Mouse (Mus musculus): ENCODE results near the gene Cux1. TPM values are rescaled to one million over a fixed set of nuclear protein-coding genes. Genes with fewer than 3 reads are reported as not detected.
A peak's percentile ranks its signal among the peaks of the same experiment; 100 is the strongest.

Cux1 gene
- polyA plus RNA-seq, 1 experiment: 46.6 TPM

DNA sequence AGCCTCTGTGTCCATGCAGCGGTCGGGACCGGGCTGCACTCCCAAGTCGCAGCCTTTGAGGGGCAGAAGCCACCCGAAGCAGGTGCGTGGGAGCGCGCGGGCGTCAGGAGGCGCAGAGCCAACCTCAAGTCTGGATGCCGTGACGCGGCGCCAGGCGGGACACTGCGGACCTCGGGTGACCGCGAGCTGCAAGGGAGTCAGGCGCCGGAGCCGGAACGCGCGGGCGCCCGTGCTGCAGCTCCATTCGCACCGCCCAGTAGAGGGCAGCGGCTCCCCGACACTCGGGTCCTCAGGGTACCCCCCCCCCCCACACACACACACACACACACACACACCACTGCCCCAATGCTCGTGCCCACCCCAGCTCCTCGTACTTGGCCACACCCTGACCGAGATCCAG is 1.5 kb upstream of the Cux1 start:
- TF ChIP-seq CTCF (IDR thresholded peaks at IDR 0.05; ENCODE audit: insufficient read depth, low read length) (peak; percentile 30; the same call in 1 of the 2 replicates), POLR2A (IDR thresholded peaks at IDR 0.05; ENCODE audit: borderline replicate concordance, extremely low read depth, low read depth, low read length) (no peak)
- Histone ChIP-seq H3K4me3 (replicated peaks; ENCODE audit: extremely low read depth, low read depth, low read length) (peak overlapping the region; percentile 56), H3K4me1 (ENCODE audit: control insufficient read depth, insufficient read depth, low read length) (peaks cover 6% of the 10 kb centered on the region)
- WGBS: under 1% methylated on average over 36 of the region's 36 CpGs
- peak; percentile 77 for DNase-seq

DNA sequence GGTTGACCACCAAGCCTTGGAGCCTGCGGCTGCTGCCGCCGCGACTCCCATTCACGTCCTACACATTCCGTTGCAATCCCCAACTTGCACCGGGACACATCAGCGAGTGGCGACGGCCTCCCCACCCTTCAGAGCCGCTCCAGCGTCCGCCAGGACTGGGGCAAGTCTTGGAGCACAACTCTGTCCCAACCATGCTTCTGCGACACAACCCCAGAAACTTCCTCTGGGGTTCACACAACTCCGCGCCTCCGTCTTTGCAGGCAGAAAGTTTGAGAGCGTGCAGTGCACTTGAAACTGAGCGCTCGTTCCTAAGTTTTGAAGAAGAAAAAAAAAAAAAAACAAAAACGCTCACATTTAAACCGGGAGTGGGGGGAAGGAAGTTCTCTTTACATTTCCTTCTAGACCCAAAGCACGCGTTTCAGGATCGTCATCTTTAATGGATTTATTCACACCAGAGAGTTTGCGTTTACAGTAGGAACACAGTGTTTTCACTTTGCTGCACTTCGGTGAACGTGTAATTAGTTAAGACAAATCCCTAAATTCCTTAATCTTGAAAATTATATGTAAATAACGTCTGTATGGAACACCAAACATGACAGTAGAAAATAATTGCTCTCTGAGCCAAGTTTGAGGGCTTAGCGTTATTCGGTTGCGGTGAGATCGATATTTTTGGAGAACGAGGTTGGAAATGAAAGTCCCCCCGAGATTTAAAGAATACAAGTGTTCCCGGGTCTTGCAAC is 906 bp upstream of the Cux1 start:
- no peak for TF ChIP-seq POLR2A (IDR thresholded peaks at IDR 0.05; ENCODE audit: borderline replicate concordance, extremely low read depth, low read depth, low read length)
- TF ChIP-seq CTCF (IDR thresholded peaks at IDR 0.05; ENCODE audit: insufficient read depth, low read length): no peak
- under 1% methylated on average over 36 of the region's 36 CpGs for WGBS

DNA sequence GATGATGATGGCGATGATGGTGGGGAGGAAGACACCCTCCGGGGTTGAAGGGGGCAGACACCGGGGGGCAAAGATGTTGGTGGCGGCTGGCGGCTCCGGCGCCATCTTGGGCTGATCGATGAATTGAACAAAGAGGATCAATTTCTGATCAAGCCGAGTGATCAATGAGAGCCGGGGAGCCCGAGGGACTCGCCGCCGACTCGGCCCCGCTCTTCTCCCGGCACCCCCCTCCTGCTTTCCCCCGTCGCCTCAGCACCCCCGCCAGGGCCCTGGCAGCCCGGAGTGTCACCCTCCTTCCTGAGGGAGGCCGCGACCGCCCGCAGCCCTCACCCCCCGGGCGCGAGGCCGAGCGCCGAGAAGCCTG is 496 bp downstream of the Cux1 start:
- H3K4me1 ChIP-seq (ENCODE audit: control insufficient read depth, insufficient read depth, low read length): peaks cover 6% of the 10 kb centered on the region
- no peak for DNase-seq
- TF ChIP-seq POLR2A (IDR thresholded peaks at IDR 0.05; ENCODE audit: borderline replicate concordance, extremely low read depth, low read depth, low read length): no peak
- TF ChIP-seq CTCF (IDR thresholded peaks at IDR 0.05; ENCODE audit: insufficient read depth, low read length): no peak
- under 1% methylated on average over 31 of the region's 31 CpGs for WGBS
- H3K4me3 ChIP-seq (replicated peaks; ENCODE audit: extremely low read depth, low read depth, low read length): peak overlapping the region; percentile 93

More for the DNA sequence above, 906 bp upstream of the Cux1 start:
- peaks cover 6% of the 10 kb centered on the region for H3K4me1 ChIP-seq (ENCODE audit: control insufficient read depth, insufficient read depth, low read length)
- H3K4me3 ChIP-seq (replicated peaks; ENCODE audit: extremely low read depth, low read depth, low read length): peak overlapping the region; percentile 66
- peak; percentile 57 for DNase-seq

DNA sequence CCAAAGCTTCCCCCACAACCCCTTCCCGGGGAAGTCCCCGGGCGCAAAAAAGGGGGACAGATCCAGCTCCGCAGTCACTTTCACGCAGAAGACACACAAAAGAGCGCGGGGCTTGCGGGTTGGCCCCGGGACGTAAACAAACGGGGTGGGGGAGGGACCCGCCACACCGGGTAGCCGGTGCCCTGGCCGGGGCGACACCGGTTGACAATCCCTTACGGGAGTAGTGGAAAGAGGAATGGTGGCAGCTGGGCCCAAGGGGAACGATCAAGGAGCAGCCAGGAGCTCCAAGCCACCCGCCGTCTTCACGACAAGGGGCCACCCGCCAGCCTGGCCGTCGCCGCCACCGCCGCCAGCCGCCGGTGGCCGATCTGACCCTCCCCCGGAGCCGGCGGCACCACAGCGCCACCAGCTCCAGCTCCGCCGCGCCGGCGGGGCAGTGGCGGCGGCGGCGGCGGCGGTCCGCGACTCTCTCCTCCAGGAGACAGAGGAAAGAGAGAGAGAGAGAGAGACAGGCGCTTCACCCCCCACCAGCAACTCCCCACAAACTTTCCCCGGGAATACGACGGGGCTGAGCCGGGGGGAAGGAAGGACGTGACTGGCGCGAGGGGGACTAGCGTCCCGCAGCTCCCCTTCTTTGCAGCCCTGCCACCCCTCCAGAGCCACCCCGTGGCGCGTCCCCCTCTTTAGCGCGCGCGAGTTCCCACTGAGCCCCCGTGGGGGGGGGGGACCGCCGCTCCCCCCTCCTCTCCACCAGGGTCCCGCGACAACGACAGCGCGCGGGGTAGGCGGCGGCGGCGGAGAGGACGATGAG is 1.1 kb downstream of the Cux1 start:
- DNase-seq: peak; percentile 74
- Histone ChIP-seq H3K4me1 (ENCODE audit: control insufficient read depth, insufficient read depth, low read length) (peaks cover 6% of the 10 kb centered on the region), H3K4me3 (replicated peaks; ENCODE audit: extremely low read depth, low read depth, low read length) (peak overlapping the region; percentile 93)
- 1% methylated on average over 70 of the region's 79 CpGs for WGBS
- TF ChIP-seq CTCF (IDR thresholded peaks at IDR 0.05; ENCODE audit: insufficient read depth, low read length) (no peak), POLR2A (IDR thresholded peaks at IDR 0.05; ENCODE audit: borderline replicate concordance, extremely low read depth, low read depth, low read length) (no peak)

DNA sequence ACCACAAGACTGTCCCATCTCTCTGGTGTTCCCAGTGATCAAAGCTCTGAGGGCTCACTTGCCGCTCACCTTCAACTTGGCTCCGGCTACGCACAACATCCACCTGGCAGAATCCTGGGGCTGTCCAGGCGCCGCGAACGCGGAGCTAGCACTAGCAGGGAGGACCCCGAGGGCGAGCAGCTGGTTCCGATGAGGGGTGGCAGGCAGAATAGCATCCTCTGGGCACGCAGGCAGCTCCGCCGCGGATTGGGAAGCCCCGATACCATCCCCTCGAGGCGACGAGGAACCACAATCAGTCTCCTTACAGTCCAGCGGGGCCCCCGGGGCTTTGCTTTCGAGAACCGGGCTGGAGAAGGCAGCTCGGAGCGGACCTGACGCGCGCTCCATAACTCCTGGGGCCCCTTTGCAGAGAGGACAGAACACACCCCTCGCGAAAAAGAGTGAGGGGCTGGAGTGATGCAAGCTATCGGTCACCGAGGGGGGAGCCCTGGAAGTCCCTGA is 1.9 kb downstream of the Cux1 start:
- H3K4me1 ChIP-seq (ENCODE audit: control insufficient read depth, insufficient read depth, low read length): peaks cover 7% of the 10 kb centered on the region

DNA sequence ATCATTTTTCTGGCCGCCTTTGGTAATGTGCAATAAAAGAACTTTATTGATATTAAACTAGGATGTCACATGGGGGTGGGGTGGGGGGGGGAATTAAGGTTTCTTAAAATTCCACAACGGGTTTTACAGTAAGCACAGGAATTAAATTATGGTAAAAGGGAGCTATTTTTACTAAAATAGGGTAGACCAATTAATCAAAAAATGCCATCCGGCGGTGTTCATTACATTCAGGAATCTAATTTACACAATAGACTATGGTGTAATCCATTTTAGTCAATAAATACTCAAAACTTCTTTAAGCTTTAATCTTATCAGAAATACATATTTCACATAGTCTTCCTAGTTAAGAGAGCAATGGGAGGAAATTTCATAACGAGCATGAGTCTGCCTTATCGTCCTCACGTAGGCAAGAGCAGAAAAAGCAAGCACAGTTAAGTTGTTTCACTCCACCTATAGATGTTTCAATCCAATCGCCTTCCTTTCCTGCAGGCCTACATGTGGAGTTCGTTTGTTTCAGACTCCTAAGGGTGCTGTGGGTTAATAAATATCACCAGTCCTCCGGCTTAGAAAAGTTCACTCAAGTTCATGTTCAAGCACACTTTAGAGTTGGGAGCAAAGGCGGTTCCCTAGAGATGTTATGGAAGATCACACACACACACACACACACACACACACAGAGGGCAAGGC is 2.5 kb downstream of the Cux1 start:
- TF ChIP-seq POLR2A (IDR thresholded peaks at IDR 0.05; ENCODE audit: borderline replicate concordance, extremely low read depth, low read depth, low read length) (no peak), CTCF (IDR thresholded peaks at IDR 0.05; ENCODE audit: insufficient read depth, low read length) (no peak)
- DNase-seq: no peak
- 49% methylated on average over 11 of the region's 11 CpGs for WGBS

More for the DNA sequence above, 1.9 kb downstream of the Cux1 start:
- TF ChIP-seq CTCF (IDR thresholded peaks at IDR 0.05; ENCODE audit: insufficient read depth, low read length) (no peak), POLR2A (IDR thresholded peaks at IDR 0.05; ENCODE audit: borderline replicate concordance, extremely low read depth, low read depth, low read length) (no peak)
- DNase-seq: peak; percentile 74
- peak overlapping the region; percentile 93 for H3K4me3 ChIP-seq (replicated peaks; ENCODE audit: extremely low read depth, low read depth, low read length)
- 8% methylated on average over 32 of the region's 32 CpGs for WGBS

DNA sequence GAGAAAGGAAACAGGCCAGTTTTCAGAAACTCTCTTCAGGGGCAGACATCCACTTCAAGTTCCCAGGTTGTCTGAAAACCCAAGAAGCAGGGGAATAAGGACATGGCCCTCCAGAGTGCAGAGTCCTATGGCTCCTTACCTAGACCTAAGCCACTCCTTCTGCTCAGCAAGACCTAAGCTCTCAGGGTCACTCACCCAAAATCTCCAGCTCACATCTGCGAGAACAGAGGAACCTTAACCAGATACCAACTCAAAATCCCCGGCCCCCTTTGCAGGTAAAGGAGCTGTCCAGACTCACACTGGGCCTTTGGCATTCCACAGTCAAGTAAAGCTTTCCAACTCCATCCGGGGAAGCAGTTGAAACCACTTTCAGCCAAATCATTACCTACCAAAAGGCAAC is 3.3 kb downstream of the Cux1 start:
- no peak overlapping the region for H3K4me3 ChIP-seq (replicated peaks; ENCODE audit: extremely low read depth, low read depth, low read length)
- 68% methylated on average over 3 of the region's 3 CpGs for WGBS

More for the DNA sequence above, 2.5 kb downstream of the Cux1 start:
- Histone ChIP-seq H3K4me3 (replicated peaks; ENCODE audit: extremely low read depth, low read depth, low read length) (peak overlapping the region; percentile 93), H3K4me1 (ENCODE audit: control insufficient read depth, insufficient read depth, low read length) (peaks cover 7% of the 10 kb centered on the region)

DNA sequence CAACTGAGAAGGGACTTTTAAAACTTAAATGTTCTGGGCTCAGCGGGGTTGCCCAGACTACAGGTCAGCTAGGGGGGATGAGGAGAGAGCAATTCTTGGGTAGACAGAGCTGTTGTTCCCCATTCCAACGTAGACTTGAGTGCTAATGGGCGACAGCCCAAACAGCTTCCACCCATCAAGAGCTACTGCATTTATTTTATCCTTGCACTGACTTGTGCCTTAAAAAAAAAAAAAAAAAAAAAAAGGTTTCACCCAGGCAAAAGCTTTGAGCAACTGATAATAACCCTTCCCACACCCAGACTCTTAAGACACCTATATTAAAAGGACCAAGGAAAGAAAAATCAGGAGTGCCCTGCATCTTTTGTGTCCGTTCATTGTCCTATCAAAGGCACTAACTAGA is 4.2 kb downstream of the Cux1 start:
- WGBS: 68% methylated on average over 4 of the region's 4 CpGs
- Histone ChIP-seq H3K4me3 (replicated peaks; ENCODE audit: extremely low read depth, low read depth, low read length) (no peak overlapping the region), H3K4me1 (ENCODE audit: control insufficient read depth, insufficient read depth, low read length) (peaks cover 5% of the 10 kb centered on the region; the same call in 1 of the 2 replicates)
- no peak for DNase-seq
- TF ChIP-seq CTCF (IDR thresholded peaks at IDR 0.05; ENCODE audit: insufficient read depth, low read length) (no peak), POLR2A (IDR thresholded peaks at IDR 0.05; ENCODE audit: borderline replicate concordance, extremely low read depth, low read depth, low read length) (no peak)

More for the DNA sequence above, 3.3 kb downstream of the Cux1 start:
- peaks cover 6% of the 10 kb centered on the region for H3K4me1 ChIP-seq (ENCODE audit: control insufficient read depth, insufficient read depth, low read length)
- TF ChIP-seq CTCF (IDR thresholded peaks at IDR 0.05; ENCODE audit: insufficient read depth, low read length): no peak
- TF ChIP-seq POLR2A (IDR thresholded peaks at IDR 0.05; ENCODE audit: borderline replicate concordance, extremely low read depth, low read depth, low read length): no peak
- no peak for DNase-seq

DNA sequence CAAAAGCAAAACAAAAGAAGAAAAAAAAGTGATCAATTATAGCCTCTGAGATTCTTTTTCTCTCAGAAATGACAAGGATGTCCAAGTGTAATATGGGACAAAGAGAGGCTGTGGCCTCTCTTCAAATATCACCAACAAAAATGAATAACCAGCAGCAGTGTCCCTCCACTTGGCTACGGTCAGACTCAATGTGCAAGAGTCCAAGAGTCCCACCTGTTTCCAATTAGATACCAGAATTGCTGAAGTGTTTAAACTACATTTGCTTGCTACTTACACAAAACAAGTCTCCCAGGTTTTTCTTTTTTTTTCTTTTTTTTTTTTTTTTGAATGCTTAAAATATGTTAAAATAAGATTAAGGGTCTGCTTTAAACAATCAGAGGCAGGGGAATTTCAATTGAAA is 5.1 kb downstream of the Cux1 start:
- DNase-seq: no peak
- WGBS: 67% methylated on average over 1 of the region's 1 CpGs
- TF ChIP-seq POLR2A (IDR thresholded peaks at IDR 0.05; ENCODE audit: borderline replicate concordance, extremely low read depth, low read depth, low read length) (no peak), CTCF (IDR thresholded peaks at IDR 0.05; ENCODE audit: insufficient read depth, low read length) (no peak)
- H3K4me1 ChIP-seq (ENCODE audit: control insufficient read depth, insufficient read depth, low read length): peaks cover 8% of the 10 kb centered on the region; the same call in 1 of the 2 replicates
- H3K4me3 ChIP-seq (replicated peaks; ENCODE audit: extremely low read depth, low read depth, low read length): no peak overlapping the region
